Mouse (Mus musculus): ENCODE measurements at regions not wholly inside any gene's neighbourhood (a gene's known extent, or its start where the extent isn't known, plus 50 kb on each side); places are given as distances from the start of the nearest gene placed in this dataset.
A peak's percentile ranks its signal among the peaks of the same experiment; 100 is the strongest.

DNA sequence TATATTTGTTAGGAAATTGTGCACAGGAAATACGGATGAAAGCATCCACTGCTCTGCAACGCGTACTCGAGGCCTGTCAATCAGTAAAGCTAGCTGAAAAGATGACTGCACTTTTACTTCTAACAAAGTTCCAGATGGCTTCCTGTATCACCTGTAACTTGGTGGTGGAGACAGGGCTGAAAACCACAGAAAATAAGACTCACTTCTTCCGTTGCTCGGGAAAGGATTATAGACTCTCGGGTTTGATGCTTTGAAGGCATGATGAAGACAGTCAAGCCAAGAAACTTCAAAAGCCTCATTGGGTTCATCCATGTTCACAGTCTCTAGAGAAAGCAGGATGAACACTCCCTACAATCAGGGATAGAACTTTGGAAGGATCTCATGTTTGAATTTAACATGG is 60.8 kb upstream of the Slc24a4 start:
- Histone ChIP-seq H3K36me3 (ENCODE audit: control insufficient read depth, insufficient read depth, low read length) (no peaks in the 10 kb centered on the region), H3K4me3 (ENCODE audit: insufficient read depth, low read depth, low read length) (no peak overlapping the region), H3K4me1 (ENCODE audit: control insufficient read depth, insufficient read depth, low read length) (no peaks in the 10 kb centered on the region), H3K27ac (ENCODE audit: insufficient read depth, low read depth, low read length) (no peak overlapping the region), H3K27me3 (replicated peaks; ENCODE audit: control insufficient read depth, insufficient read depth, low read length) (no peaks in the 10 kb centered on the region)
- TF ChIP-seq CTCF (conservative IDR thresholded peaks at IDR 0.05; ENCODE audit: insufficient read depth, insufficient read length, low read depth, low read length): no peak
- TF ChIP-seq POLR2A (IDR thresholded peaks at IDR 0.05; ENCODE audit: low read depth, low read length): no peak
- 87% methylated on average over 7 of the region's 7 CpGs for WGBS
- DNase-seq: no peak

DNA sequence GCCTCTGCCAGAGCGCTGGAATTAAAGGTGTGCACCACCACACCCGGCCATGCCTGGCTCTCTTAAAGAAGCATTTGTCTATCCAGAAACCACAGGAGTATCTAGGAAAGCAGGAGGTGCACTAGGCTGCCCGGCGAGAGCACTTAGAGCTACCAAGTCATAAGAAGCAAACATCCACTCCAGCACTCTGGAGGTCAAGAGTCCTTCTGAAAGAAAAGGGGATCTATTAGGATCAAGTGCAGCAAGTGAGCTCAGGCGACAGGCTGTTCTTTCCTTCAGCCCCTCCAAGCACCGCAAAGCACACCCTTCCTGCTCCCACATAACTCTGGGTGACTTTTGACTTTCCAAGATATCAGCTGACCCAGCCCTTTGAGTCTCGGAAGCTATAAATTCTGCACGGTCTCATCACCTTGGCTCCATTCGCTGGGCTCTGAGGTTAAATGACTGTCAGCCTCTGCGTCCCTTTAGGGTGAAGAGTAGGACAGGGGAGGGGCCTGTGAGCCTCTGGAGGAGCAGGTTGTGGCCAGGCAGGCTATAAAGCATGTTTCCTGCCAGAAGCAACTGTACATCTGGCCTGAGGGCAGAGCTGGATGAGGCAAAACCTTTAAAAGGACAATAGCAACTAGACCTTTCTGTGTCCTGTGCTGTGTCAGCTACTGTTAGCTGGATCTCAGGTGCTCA is 58.9 kb upstream of the Slc24a4 start:
- TF ChIP-seq POLR2A (IDR thresholded peaks at IDR 0.05; ENCODE audit: low read depth, low read length) (no peak), CTCF (conservative IDR thresholded peaks at IDR 0.05; ENCODE audit: insufficient read depth, insufficient read length, low read depth, low read length) (no peak)
- H3K4me3 ChIP-seq (ENCODE audit: insufficient read depth, low read depth, low read length): no peak overlapping the region
- 30% methylated on average over 10 of the region's 10 CpGs for WGBS
- H3K36me3 ChIP-seq (ENCODE audit: control insufficient read depth, insufficient read depth, low read length): no peaks in the 10 kb centered on the region
- peak; percentile 43 for DNase-seq
- H3K27me3 ChIP-seq (replicated peaks; ENCODE audit: control insufficient read depth, insufficient read depth, low read length): no peaks in the 10 kb centered on the region
- H3K4me1 ChIP-seq (ENCODE audit: control insufficient read depth, insufficient read depth, low read length): no peaks in the 10 kb centered on the region
- H3K27ac ChIP-seq (ENCODE audit: insufficient read depth, low read depth, low read length): no peak overlapping the region

DNA sequence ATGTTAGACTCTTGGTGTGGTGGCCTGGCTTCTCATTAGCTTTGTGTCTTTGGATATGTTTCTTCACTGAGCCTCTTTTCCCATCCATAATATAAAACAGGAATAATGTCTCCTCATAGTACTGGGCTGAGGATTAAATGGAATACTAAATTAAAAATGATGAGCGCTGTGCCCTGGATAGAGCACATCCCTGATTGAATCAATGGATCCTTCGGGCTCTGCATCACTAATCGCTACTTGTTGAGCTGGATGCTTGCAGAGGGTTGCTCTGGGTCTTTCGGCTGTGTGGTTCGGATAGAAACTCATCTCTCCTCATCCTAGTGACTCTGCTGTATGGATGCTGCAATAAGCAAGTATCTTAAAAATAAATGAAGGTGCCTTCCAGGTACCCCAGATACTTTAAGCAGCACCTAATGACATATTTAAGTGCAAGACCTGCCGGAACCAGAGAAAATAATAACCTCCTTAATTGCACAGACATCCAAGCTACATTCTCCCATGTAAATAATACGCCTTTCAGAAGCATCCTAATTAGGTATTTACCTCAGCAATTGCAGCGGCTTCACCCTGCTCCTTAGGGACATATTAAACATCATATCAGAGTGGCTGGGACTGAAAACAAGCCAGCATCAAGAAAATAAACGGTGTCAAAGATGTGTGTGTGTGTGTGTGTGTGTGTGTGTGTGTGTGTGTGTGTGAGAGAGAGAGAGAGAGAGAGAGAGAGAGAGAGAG is 56.5 kb upstream of the Slc24a4 start:
- H3K27me3 ChIP-seq (replicated peaks; ENCODE audit: control insufficient read depth, insufficient read depth, low read length): no peaks in the 10 kb centered on the region
- 86% methylated on average over 9 of the region's 9 CpGs for WGBS
- no peak overlapping the region for H3K4me3 ChIP-seq (ENCODE audit: insufficient read depth, low read depth, low read length)
- no peaks in the 10 kb centered on the region for H3K4me1 ChIP-seq (ENCODE audit: control insufficient read depth, insufficient read depth, low read length)
- H3K27ac ChIP-seq (ENCODE audit: insufficient read depth, low read depth, low read length): no peak overlapping the region
- no peak for DNase-seq
- H3K36me3 ChIP-seq (ENCODE audit: control insufficient read depth, insufficient read depth, low read length): no peaks in the 10 kb centered on the region
- TF ChIP-seq POLR2A (IDR thresholded peaks at IDR 0.05; ENCODE audit: low read depth, low read length) (no peak), CTCF (conservative IDR thresholded peaks at IDR 0.05; ENCODE audit: insufficient read depth, insufficient read length, low read depth, low read length) (no peak)

DNA sequence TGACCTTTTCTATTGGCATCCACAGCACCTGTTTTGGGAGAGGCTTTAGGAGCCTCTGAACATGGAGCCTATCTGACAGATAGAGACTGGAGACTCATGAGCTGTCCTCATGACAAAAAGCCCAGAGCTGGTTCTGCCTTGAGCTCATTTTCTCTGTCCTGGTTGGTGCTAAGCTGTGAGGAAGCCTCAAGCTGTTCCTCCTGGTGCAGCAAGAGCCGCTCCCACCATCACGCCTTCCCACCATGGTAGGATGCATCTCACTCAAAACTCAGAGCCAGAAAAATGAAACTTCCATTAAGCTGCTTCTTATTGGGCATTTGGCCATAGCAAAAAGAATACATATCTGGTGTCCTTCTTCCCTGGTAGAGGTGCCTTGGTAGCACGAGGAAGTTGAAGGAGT is 55.0 kb upstream of the Slc24a4 start:
- WGBS: 90% methylated on average over 3 of the region's 3 CpGs
- H3K36me3 ChIP-seq (ENCODE audit: control insufficient read depth, insufficient read depth, low read length): no peaks in the 10 kb centered on the region
- H3K27ac ChIP-seq (ENCODE audit: insufficient read depth, low read depth, low read length): no peak overlapping the region
- no peak overlapping the region for H3K4me3 ChIP-seq (ENCODE audit: insufficient read depth, low read depth, low read length)
- no peak for DNase-seq
- no peaks in the 10 kb centered on the region for H3K4me1 ChIP-seq (ENCODE audit: control insufficient read depth, insufficient read depth, low read length)
- no peak for TF ChIP-seq CTCF (conservative IDR thresholded peaks at IDR 0.05; ENCODE audit: insufficient read depth, insufficient read length, low read depth, low read length)
- TF ChIP-seq POLR2A (IDR thresholded peaks at IDR 0.05; ENCODE audit: low read depth, low read length): no peak
- H3K27me3 ChIP-seq (replicated peaks; ENCODE audit: control insufficient read depth, insufficient read depth, low read length): no peaks in the 10 kb centered on the region

DNA sequence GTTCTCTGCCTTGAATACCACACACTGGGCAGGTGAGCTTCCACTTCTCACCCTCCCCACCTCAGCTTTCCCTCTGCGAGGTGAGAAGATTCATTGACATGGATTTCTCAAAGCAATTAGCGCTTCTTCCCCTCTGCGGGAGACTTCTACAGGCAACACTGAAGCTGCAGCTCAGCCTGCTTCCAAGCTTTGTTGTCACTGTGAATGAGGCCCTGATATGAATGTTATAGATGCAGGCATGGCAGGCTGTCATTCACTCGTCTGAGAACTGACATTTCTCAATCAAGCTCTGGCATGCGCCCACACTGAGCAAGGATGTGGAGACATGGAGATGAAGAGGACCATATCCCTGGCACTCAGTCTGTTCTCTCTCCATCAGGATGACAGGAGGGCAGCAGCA is 52.2 kb upstream of the Slc24a4 start:
- Histone ChIP-seq H3K4me3 (ENCODE audit: insufficient read depth, low read depth, low read length) (no peak overlapping the region), H3K27ac (ENCODE audit: insufficient read depth, low read depth, low read length) (no peak overlapping the region), H3K27me3 (replicated peaks; ENCODE audit: control insufficient read depth, insufficient read depth, low read length) (no peaks in the 10 kb centered on the region), H3K36me3 (ENCODE audit: control insufficient read depth, insufficient read depth, low read length) (no peaks in the 10 kb centered on the region), H3K4me1 (ENCODE audit: control insufficient read depth, insufficient read depth, low read length) (no peaks in the 10 kb centered on the region)
- no peak for DNase-seq
- 62% methylated on average over 5 of the region's 5 CpGs for WGBS
- TF ChIP-seq POLR2A (IDR thresholded peaks at IDR 0.05; ENCODE audit: low read depth, low read length): no peak
- TF ChIP-seq CTCF (conservative IDR thresholded peaks at IDR 0.05; ENCODE audit: insufficient read depth, insufficient read length, low read depth, low read length): no peak

Data from kidney, adult 2 months (tissue).